Mouse (Mus musculus) spleen, embryonic (tissue): ENCODE measurements at regions not wholly inside any gene's neighbourhood (a gene's known extent, or its start where the extent isn't known, plus 50 kb on each side); places are given as distances from the start of the nearest gene placed in this dataset.

Source experiments
- CTCF ChIA-PET: fragments of 350-600 bp; sonication (Branson Sonifier 250); formaldehyde crosslinking; loops from one replicate; lab custom pipeline; 2022; lab: Charles Lee

DNA sequence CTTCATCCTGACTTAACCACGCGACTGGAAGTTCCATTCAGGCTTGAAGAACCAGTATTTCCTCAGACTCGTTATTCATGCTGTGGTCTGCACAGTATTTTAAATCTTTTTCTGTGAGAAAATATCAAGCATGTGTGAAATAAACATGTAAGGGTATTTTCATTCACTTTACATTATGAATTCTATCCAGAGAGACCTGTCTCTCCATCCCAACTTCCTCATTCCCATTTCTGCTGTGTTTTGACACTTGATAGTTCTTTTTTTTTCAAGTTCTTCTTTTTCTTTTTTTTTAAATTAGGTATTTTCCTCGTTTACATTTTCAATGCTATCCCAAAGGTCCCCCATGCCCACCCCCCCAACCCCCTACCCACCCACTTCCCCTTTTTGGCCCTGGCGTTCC lies 919.4 kb downstream of the Tbl1xr1 start:
- CTCF ChIA-PET: no interaction called here

GRCm38 (mm10) chr3:23001071-23001470 lies 924.6 kb downstream of the Tbl1xr1 start:
- CTCF ChIA-PET: no interaction called here

- CTCF ChIA-PET: interaction anchor here (0.6 kb wide), 1 partner anchor 1305 kb away, joined by 16 read pairs; no protein-coding TSS in a partner anchor
These were observed 955.6 kb downstream of the Tbl1xr1 start for GRCm38 (mm10) chr3:23032064-23032463.

DNA sequence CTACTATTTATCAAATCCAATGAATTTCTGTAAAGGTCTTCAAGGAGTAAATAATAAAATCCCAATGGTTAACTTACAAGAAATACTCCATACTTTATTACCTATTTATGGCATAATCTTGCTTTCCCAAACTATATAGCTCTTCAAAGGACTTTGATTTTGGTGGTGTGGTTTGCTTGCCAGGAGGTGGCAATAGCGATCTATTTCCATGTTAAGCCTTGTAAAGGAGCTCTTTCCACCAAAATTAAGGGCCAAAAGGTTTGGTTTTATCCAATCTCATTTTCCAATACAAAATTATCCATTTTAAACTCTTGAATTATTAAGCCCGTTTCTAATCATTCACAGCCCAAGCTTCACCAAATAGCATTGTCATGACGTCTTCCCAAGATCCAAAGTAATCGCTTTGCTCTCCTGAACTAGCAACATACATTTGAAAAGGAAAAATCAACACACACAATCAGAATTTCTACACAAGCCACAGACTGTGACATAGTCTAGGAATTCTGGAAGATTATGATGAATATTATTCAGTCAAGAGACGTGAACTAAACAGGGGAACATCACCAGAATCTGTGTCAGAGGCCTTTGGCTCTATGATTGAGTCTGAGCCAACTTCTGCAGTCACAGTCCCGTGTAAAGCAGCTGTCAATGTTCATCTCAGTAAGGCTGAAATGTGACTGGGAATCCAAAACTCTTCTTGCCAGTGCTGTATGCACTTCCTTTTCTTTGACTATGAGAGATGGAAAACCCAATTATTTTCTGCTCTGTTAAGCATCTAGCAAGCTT lies 986.9 kb downstream of the Tbl1xr1 start:
- CTCF ChIA-PET: no interaction called here

GRCm38 (mm10) chr3:23071486-23071885 lies 995.0 kb downstream of the Tbl1xr1 start:
- CTCF ChIA-PET: no interaction called here
